Mouse (Mus musculus) monocyte, adult 5-6 weeks (primary cell): ENCODE data around the gene Foxd1. TPM values are rescaled to one million over a fixed set of nuclear protein-coding genes. Genes with fewer than 3 reads are reported as not detected.

Experiments
- ATAC-seq: fragments of 153-309, 156-312 bp; replicated peaks from 2 replicates; pipeline ENCODE4 v1.8.0; 2017; ENCODE audit warnings: mild to moderate bottlenecking; ENCODE audit not compliant: low TSS enrichment, insufficient number of reproducible peaks, severe bottlenecking, poor library complexity, low FRiP score
- total RNA-seq: library from RNA; stranded (forward); fragments of 200-1000, 200-491, 200-594 nt; gene quantifications from 3 replicates; pipeline ENCODE4 v1.2.3, GENCODE M21; 2017

Foxd1 gene
- total RNA-seq, 1 experiment from 2014 or later = not detected

- ATAC-seq = no peak
Measured at GRCm38 (mm10) chr13:98374979-98375378, 20.9 kb downstream of the Foxd1 start.

- ATAC-seq = no peak
Measured at GRCm38 (mm10) chr13:98377746-98378145, 23.7 kb downstream of the Foxd1 start.

DNA sequence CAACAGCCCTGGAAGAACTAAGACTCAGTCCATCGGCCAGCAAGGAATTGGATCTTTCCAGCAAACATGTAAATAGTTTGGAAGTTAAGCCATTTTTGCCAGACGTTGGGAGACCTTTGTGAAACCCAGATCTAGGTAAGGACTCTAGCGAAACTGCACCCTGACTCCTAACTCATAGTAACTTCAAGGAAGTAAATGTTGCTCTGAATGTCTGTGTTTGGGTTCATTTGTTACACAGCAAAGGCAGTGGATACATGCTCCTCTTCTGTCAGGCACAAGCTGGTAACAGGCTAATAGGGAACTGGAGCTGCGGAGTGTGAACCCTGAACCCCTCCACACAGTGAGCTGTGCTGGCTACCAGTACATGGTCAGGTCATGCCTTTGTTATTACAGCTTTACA lies 28.7 kb downstream of the Foxd1 start:
- ATAC-seq = no peak

DNA sequence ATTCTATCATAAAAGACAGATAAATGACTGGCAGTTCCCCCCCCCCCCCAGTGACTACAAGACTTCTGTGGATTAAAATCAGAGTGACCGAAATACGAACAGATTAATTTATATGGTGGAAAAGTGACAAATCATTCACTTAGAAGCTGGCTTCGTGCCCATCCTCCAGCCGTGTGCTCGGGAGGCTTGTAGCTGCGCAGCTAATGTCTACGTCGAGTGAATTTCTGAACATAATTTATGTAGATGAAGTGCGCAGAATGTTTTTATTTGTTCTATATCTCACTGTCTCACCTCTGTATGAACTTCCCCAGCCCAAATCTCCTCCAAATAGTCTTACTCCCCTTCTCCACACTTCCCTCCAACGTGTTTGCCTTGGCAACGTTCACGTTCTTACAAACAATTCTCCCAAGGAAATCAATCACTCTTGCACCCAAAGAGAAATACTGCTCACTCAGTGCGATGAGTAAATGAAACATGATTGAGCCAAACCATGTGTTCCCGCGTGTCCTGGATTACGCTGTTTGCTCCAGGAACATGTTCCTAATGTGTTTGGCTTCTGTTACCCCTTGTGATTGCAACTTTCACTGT lies 30.0 kb downstream of the Foxd1 start:
- no peak for ATAC-seq

DNA sequence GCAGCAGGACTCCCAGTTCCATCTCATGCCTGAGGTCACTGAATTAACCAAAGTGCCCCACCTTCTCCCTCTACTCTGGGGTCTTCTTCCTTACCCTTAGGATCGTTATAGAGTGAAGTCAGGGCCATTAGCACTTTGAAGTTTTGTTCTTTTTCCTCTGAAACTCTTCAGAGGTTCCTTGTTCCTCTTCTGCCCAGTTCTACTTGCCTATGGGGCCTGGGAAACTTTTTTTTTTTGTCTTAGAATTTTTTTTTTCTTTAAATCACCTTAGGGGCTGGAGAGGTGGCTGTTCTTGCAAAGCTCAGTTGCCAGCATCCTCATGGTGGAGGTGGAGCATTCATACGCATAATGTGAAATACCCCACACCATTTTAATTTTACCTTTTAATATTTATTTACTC lies 31.8 kb downstream of the Foxd1 start:
- no peak for ATAC-seq

GRCm38 (mm10) chr13:98389092-98389491 lies 35.0 kb downstream of the Foxd1 start:
- ATAC-seq = no peak

- ATAC-seq = no peak
Measured at GRCm38 (mm10) chr13:98390363-98390762, 36.3 kb downstream of the Foxd1 start.

DNA sequence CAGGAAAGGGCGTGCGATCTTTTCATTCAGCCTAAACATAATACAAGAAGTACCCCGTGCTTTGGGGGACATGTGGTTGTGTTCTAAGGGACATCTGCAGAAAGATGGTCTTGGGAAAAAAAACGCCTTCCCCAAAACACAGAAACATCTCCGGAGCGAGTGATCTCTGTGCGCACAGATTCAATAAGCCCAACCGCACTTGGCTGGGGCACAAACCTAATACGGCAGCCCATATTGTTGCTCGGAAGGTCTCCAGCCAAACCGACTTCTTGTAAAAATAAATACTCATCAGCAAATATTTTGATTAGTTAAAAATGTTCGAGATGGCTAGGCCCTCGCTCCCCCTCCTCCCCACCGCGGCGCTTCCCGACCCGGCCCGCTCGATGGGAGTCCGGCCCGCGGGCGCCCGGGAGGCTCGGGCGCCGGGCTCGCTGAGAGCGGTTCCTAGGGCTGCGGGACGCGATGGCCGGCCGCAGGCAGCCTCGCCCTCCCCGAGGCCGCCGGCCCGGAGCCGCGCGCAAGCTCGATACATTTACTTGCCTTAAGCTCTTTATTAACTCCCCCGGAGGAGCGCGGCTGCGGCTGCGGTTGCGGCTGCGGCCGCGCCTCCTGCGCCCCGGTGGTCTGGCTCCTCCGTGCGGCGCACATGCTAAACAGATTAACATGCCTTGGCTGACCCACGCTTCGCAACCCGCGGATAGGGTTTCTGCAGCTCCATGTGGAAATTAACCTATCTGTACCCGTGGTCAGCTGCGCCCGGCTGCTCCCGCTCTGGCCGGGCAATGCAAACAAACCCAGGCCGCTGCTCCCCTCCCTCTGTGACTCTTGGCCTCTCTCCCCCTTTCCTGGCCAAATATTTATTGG lies 37.0 kb downstream of the Foxd1 start:
- ATAC-seq = no peak

- no peak for ATAC-seq
Measured at GRCm38 (mm10) chr13:98391635-98391990, 37.6 kb downstream of the Foxd1 start.

- no peak for ATAC-seq
Measured at GRCm38 (mm10) chr13:98392031-98392430, 38.0 kb downstream of the Foxd1 start.

DNA sequence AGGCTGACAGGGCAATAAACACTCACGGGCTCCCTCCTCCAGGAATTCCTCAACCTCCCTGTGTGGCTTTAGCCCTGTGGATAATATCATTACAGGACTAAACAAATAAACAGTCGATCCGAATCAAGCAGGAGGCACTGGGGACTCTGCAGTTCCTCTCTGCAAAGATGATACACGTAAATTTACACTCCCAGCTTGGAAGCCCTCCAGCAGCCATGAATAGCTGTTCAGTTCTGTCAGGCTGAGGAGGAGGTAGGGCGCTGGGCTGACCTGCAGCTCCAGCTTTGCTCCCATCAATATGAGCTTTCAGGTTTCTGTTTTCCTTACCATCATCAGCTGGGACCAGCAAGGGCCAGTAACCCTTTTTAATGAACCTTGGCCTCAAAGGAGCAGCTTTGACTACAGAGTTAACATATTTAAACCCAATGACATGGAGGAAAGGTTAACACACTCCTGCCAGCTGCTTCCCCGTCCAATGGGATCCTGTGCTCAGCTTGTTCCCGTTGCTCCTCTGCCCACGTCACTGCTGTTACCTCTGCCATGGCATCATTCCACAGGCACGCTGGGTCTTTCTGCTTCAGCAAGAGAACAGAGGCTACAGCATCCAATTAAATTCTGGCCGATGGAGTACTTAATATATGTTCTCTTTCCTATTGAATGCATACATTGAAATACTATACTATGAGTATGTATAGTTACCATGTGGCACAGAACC lies 39.5 kb downstream of the Foxd1 start:
- no peak for ATAC-seq

Other genes with a start within 250 kb of the Foxd1 start
- gene Arhgef28, start 147.8 kb upstream of the Foxd1 start, total RNA-seq = 0.19 TPM in 1 of 3 replicates, not detected in the others
- gene Utp15, start 91.2 kb upstream of the Foxd1 start, total RNA-seq = 25.2 to 29.2 TPM (median 28.7 TPM) in 3 replicates
- 38.3 to 47.0 TPM (median 45.0 TPM) in 3 replicates for gene Ankra2, start 91.2 kb upstream of the Foxd1 start, total RNA-seq
- gene Gm21976, start 74.4 kb upstream of the Foxd1 start, total RNA-seq = 1.3 TPM in 1 of 3 replicates, not detected in the others
- 890 to 909 TPM (median 904 TPM) in 3 replicates for gene Btf3, start 37.2 kb upstream of the Foxd1 start, total RNA-seq
- 1.6 TPM in 1 of 3 replicates, not detected in the others for gene Gm10320, start 137.8 kb downstream of the Foxd1 start, total RNA-seq